Mouse (Mus musculus) intestine, embryonic 14.5 days (tissue): ENCODE measurements at regions not wholly inside any gene's neighbourhood (a gene's known extent, or its start where the extent isn't known, plus 50 kb on each side); places are given as distances from the start of the nearest gene placed in this dataset.

Source experiments
- ATAC-seq: fragments of 200-750 bp; cut with Nextera tagmentation; replicated peaks from 2 replicates; pipeline ENCODE4 v1.8.0; 2017; ENCODE audit warnings: low read depth, moderate number of reproducible peaks, moderate TSS enrichment, moderate library complexity; ENCODE audit not compliant: low FRiP score, low TSS enrichment
- DNase-seq: peaks from one replicate; pipeline ENCODE4 v3.0.0-alpha.2; 2018; ENCODE audit warnings: low spot score
- H3K27ac ChIP-seq: fragments of 300-500 bp; sonication (generic); 2 replicates; pipeline ENCODE4 v1.5.1; 2014; ENCODE audit warnings: low read depth, mild to moderate bottlenecking, control low read depth
- H3K27me3 ChIP-seq: fragments of 300-500 bp; sonication (generic); replicated peaks from 2 replicates; pipeline ENCODE4 v1.6.1; 2014; ENCODE audit warnings: low read length, control low read depth; ENCODE audit not compliant: control insufficient read depth, insufficient read depth
- H3K36me3 ChIP-seq: fragments of 300-500 bp; sonication (generic); 2 replicates; pipeline ENCODE4 v1.6.1; 2014; ENCODE audit warnings: low read length, control low read depth; ENCODE audit not compliant: control insufficient read depth, insufficient read depth
- H3K4me1 ChIP-seq: fragments of 300-500 bp; sonication (generic); replicated peaks from 2 replicates; pipeline ENCODE4 v1.6.1; 2014; ENCODE audit warnings: low read length, control low read depth, mixed read lengths; ENCODE audit not compliant: control insufficient read depth, insufficient read depth
- H3K4me2 ChIP-seq: fragments of 300-500 bp; sonication (generic); 2 replicates; pipeline ENCODE4 v1.6.1; 2014; ENCODE audit warnings: low read length
- H3K4me3 ChIP-seq: fragments of 300-500 bp; sonication (generic); 2 replicates; pipeline ENCODE4 v1.5.1; 2014; ENCODE audit warnings: low read depth, low read length, control low read depth, mixed read lengths
- H3K9ac ChIP-seq: fragments of 300-500 bp; sonication (generic); 2 replicates; pipeline ENCODE4 v1.6.1; 2014; ENCODE audit warnings: mild to moderate bottlenecking, low read length
- H3K9me3 ChIP-seq: fragments of 300-500 bp; sonication (generic); 2 replicates; pipeline ENCODE4 v1.6.1; 2016; ENCODE audit warnings: low read length, control low read depth; ENCODE audit not compliant: control insufficient read depth
- WGBS: fragments of 180-500 bp; shearing (Covaris S2); extraction: QIAGEN DNeasy Blood & Tissue Kit; methylation state at CpG from one replicate; pipeline ENCODE4 v1.1.7; 2014; 5-methylcytosine and 5-hydroxymethylcytosine counted together

DNA sequence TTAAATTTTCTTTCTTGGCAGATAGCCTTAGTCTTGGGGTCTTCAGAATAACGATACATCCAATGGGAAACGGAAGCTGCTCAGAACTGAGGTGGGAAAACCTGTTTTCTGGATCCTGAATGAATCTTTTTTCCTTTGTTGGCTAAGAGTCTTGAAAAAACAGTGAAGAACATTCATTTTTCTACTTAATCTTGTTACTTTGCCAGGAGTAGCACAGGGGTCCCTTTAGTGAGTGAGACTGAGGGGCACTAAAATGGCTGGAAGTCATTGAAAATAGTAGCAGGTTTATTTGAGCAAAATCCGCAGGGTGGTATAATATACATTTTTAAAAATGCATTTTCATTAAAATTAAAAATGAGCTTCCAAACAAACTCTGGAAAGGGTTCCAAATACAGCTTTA, 442.8 kb downstream of the Gm43517 start:
- H3K9me3 ChIP-seq: no peaks in the 10 kb centered on the region
- no peak for DNase-seq
- H3K27me3 ChIP-seq: no peaks in the 10 kb centered on the region
- no peaks in the 10 kb centered on the region for H3K4me1 ChIP-seq
- no peak overlapping the region for H3K9ac ChIP-seq
- ATAC-seq: no peak
- no peak overlapping the region for H3K4me2 ChIP-seq
- no peak overlapping the region for H3K4me3 ChIP-seq
- no peak overlapping the region for H3K27ac ChIP-seq
- no peaks in the 10 kb centered on the region for H3K36me3 ChIP-seq
- WGBS: 91% methylated on average over 3 of the region's 3 CpGs

DNA sequence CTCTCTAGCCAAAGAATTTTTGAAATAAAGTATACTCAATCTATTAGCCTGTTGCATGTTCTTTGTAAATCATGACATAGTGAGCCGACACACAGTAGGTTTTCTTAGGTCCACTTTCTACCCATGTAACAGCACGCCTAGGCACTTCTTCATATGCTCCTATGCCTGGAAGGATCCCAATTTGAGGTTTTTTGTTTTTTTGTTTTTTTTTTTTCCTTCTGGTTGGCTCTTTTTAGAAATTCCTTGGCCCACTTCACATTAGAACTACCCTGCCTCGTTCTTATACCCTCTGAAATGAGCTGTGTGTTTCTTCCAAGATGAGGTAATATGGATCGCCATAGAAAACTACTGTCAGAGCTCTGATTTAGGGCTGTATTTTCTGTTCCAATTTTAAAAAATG, 443.6 kb downstream of the Gm43517 start:
- Histone ChIP-seq H3K4me3 (no peak overlapping the region), H3K4me1 (no peaks in the 10 kb centered on the region), H3K27me3 (no peaks in the 10 kb centered on the region), H3K9me3 (no peaks in the 10 kb centered on the region), H3K9ac (no peak overlapping the region), H3K27ac (no peak overlapping the region), H3K36me3 (no peaks in the 10 kb centered on the region), H3K4me2 (no peak overlapping the region)
- no peak for DNase-seq
- 86% methylated on average over 4 of the region's 4 CpGs for WGBS
- no peak for ATAC-seq

DNA sequence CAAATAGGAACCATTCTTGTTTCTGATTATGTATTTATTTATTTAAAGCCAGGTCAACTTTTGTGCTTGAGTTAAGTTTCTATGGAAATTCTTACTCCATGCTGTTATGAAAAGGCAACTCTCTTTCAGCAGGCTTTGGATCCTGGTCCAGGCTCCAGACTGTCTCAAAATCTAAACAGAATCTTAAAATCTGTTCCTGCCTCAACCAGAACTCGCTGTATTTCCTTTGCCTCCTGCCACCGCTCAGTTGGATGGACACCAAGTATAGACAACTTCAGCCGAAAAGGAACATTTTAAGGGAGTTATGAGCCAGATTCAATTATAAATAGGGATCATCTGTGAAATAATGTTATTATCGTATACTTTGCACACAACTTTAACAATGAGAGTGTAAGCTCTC, 445.7 kb downstream of the Gm43517 start:
- no peak overlapping the region for H3K4me2 ChIP-seq
- H3K27ac ChIP-seq: no peak overlapping the region
- no peak overlapping the region for H3K9ac ChIP-seq
- ATAC-seq: no peak
- no peaks in the 10 kb centered on the region for H3K27me3 ChIP-seq
- WGBS: 90% methylated on average over 4 of the region's 4 CpGs
- DNase-seq: no peak
- H3K36me3 ChIP-seq: no peaks in the 10 kb centered on the region
- no peaks in the 10 kb centered on the region for H3K4me1 ChIP-seq
- H3K4me3 ChIP-seq: no peak overlapping the region
- H3K9me3 ChIP-seq: no peaks in the 10 kb centered on the region

DNA sequence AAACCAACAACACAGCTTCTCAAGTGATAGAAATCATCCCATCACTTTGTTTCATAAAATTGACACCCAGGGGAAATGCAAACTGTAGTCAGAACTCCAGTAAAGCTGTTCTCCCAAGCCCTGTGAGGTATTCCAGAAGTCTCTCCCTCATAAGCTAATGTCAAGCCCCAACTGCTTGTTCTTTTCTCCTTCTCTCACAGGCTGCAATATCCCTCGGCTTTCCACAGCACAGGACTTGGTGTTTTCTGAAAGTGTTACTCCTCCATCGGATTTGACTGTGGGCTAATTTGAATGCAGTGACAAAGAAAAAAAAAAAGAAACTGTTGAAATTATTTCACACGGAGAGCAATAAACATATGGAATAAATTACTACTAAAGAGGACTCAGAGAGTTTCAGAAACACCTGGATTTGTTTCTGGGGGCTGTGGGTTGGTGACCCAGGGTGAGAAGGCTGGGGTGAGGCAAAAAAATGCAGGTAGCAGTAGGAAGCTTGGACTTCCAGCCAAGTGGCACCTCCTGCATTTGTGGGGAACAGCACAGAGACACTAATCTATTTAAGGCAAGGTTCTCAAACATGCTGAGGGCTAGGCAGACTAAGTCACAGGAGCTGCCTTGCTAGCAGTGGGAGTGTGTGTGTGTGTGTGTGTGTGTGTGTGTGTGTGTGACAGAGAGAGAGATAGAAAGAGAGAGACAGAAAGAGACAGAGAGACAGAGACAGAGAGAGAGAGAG, 447.3 kb downstream of the Gm43517 start:
- no peaks in the 10 kb centered on the region for H3K9me3 ChIP-seq
- no peaks in the 10 kb centered on the region for H3K27me3 ChIP-seq
- no peaks in the 10 kb centered on the region for H3K36me3 ChIP-seq
- no peak overlapping the region for H3K27ac ChIP-seq
- H3K4me3 ChIP-seq: no peak overlapping the region
- H3K9ac ChIP-seq: no peak overlapping the region
- H3K4me2 ChIP-seq: no peak overlapping the region
- no peak for DNase-seq
- no peak for ATAC-seq
- 41% methylated on average over 3 of the region's 3 CpGs for WGBS
- no peaks in the 10 kb centered on the region for H3K4me1 ChIP-seq

- ATAC-seq: no peak
- H3K4me1 ChIP-seq: no peaks in the 10 kb centered on the region
These were observed 451.5 kb downstream of the Gm43517 start for GRCm38 (mm10) chr12:49836282-49837070.

GRCm38 (mm10) chr12:49885507-49885906, 500.5 kb downstream of the Gm43517 start:
- DNase-seq (no peak), ATAC-seq (no peak)
- no peaks in the 10 kb centered on the region for H3K36me3 ChIP-seq
- H3K4me3 ChIP-seq: no peak overlapping the region
- no peak overlapping the region for H3K4me2 ChIP-seq
- H3K27ac ChIP-seq: no peak overlapping the region
- H3K9ac ChIP-seq: no peak overlapping the region
- H3K4me1 ChIP-seq: no peaks in the 10 kb centered on the region
- WGBS: 88% methylated on average over 2 of the region's 2 CpGs
- no peaks in the 10 kb centered on the region for H3K27me3 ChIP-seq
- no peaks in the 10 kb centered on the region for H3K9me3 ChIP-seq

More at GRCm38 (mm10) chr12:49836282-49837070, 451.5 kb downstream of the Gm43517 start:
- H3K4me2 ChIP-seq: no peak overlapping the region
- no peak for DNase-seq
- H3K9ac ChIP-seq: no peak overlapping the region
- H3K4me3 ChIP-seq: no peak overlapping the region
- no peak overlapping the region for H3K27ac ChIP-seq
- no peaks in the 10 kb centered on the region for H3K36me3 ChIP-seq
- 54% methylated on average over 7 of the region's 7 CpGs for WGBS
- H3K27me3 ChIP-seq: no peaks in the 10 kb centered on the region
- no peaks in the 10 kb centered on the region for H3K9me3 ChIP-seq

GRCm38 (mm10) chr12:49887246-49887645, 502.3 kb downstream of the Gm43517 start:
- Histone ChIP-seq H3K4me2 (no peak overlapping the region), H3K27me3 (no peaks in the 10 kb centered on the region), H3K27ac (no peak overlapping the region), H3K9ac (no peak overlapping the region), H3K4me3 (no peak overlapping the region), H3K4me1 (no peaks in the 10 kb centered on the region), H3K36me3 (no peaks in the 10 kb centered on the region), H3K9me3 (no peaks in the 10 kb centered on the region)
- WGBS: 80% methylated on average over 2 of the region's 2 CpGs
- DNase-seq (no peak), ATAC-seq (no peak)

DNA sequence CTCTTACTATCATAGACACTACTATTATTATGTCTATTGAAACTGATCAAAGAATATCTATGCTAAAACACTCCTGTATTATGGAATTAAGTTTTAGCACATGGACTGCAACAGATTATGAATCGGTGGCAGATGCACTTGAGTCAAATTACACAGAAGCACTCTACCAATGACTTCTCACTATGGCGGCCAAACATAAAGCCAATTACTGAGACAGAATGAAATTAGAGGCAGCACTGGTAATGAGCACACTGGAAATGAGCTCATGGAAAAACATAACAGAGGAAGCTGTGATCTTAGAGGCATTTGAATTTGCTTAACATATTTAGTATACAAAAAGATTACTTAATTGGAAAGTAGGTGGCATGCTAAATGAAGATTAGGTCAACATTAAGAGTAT, 512.8 kb downstream of the Gm43517 start:
- no peaks in the 10 kb centered on the region for H3K9me3 ChIP-seq
- ATAC-seq (no peak), DNase-seq (no peak)
- no peaks in the 10 kb centered on the region for H3K36me3 ChIP-seq
- H3K27ac ChIP-seq: no peak overlapping the region
- H3K4me1 ChIP-seq: no peaks in the 10 kb centered on the region
- H3K27me3 ChIP-seq: no peaks in the 10 kb centered on the region
- no peak overlapping the region for H3K9ac ChIP-seq
- no peak overlapping the region for H3K4me2 ChIP-seq
- 91% methylated on average over 2 of the region's 2 CpGs for WGBS
- no peak overlapping the region for H3K4me3 ChIP-seq

DNA sequence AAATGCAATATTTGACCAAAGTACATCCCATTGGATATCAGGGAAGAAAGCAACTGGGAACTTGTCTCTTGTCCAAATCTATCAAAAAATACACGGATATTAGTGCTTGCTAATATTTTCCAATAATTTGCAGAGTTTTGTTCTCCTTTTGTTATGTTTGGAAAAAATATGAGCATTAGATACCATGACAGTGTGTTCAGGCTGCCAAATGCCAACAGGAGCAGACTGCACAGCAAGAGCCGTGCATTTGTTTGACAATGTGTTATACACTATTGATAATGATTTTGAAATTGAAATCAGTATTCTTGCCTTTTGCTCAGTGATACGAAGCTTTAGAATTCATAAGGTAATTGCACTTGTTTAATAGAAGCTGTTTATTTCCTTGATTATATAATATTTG, 530.7 kb downstream of the Gm43517 start:
- H3K9ac ChIP-seq: no peak overlapping the region
- H3K27me3 ChIP-seq: no peaks in the 10 kb centered on the region
- ATAC-seq: no peak
- no peak overlapping the region for H3K4me2 ChIP-seq
- H3K27ac ChIP-seq: no peak overlapping the region
- H3K4me1 ChIP-seq: no peaks in the 10 kb centered on the region
- H3K9me3 ChIP-seq: no peaks in the 10 kb centered on the region
- 88% methylated on average over 3 of the region's 3 CpGs for WGBS
- no peaks in the 10 kb centered on the region for H3K36me3 ChIP-seq
- no peak overlapping the region for H3K4me3 ChIP-seq
- no peak for DNase-seq
